Mouse (Mus musculus) brain, embryonic 18.5 days (tissue): ENCODE measurements around the gene Hdac7.

Experiments used
- DNase-seq: peaks from one replicate; pipeline ENCODE4 v3.0.0-alpha.2; 2012; ENCODE audit warnings: low read depth, low spot score

The Hdac7 gene

DNA sequence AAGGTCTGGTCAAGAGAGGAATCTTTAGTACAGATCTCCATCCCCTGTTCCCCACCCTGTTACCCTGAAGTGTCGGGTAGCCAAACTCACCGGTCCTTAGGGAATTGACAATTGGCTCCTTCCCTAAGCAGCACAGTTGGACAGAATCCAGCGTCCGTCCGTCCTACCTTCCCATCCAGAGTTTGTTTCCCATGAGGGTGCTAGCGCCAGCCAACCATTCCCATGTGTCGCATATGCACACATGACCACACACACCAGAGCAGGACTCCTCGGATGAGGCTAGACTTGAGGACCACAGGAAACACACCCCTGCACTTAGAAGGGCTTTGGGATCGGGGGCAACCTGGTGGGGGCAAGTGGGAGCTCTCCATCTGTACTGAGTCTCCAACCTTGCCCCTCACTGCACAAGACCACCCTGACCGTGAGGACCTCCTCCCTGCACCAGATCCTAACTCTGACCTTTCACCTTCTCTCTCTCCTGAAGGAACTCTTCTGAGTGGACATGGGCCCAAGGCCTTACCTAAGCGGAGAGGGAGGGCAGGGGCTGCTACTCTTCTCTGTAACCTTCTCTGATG lies 53.1 kb downstream of the Hdac7 start:
- DNase-seq = no peak

GRCm38 (mm10) chr15:97789761-97790505 lies 54.4 kb downstream of the Hdac7 start:
- no peak for DNase-seq

- DNase-seq = no peak
Measured at GRCm38 (mm10) chr15:97788821-97789220, 55.5 kb downstream of the Hdac7 start.

GRCm38 (mm10) chr15:97787799-97788667 lies 56.3 kb downstream of the Hdac7 start:
- DNase-seq = no peak

- DNase-seq = no peak
Measured at GRCm38 (mm10) chr15:97787148-97787798, 57.0 kb downstream of the Hdac7 start.

GRCm38 (mm10) chr15:97786412-97787112 lies 57.7 kb downstream of the Hdac7 start:
- no peak for DNase-seq

GRCm38 (mm10) chr15:97785731-97786411 lies 58.4 kb downstream of the Hdac7 start:
- DNase-seq = no peak

DNA sequence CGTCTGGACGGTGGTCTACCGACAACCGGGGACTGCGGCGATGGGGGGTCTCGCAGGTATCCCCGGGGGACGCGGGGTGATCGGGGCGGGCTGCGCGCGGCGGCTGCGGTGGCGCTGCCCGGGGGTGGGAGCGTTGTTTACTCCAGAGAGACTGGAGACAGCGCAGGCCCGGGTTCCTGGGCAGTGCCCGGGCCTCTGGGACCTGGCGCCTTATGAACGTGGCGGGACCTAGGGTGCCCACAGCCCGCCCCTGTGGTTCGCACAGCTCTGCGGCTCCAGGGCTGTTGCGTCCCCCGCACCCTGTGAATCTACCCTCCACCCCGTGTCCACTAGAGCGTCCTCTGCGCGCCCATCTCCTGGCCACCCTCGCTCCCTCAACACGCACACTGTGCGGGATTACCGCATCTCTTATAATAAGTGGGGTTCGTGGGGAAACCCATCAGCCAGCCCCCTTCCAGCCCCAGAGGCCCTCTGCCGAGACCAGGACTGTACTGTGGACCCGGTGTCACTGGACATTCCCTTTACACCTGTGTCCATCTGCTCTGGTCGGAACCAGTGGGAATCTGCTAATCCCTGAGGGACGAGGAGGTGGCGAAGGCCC lies 59.6 kb downstream of the Hdac7 start:
- no peak for DNase-seq

GRCm38 (mm10) chr15:97784092-97784559 lies 60.2 kb downstream of the Hdac7 start:
- DNase-seq = peak; percentile 56

- no peak for DNase-seq
Measured at GRCm38 (mm10) chr15:97782749-97783105, 61.6 kb downstream of the Hdac7 start.

- DNase-seq = no peak
Measured at GRCm38 (mm10) chr15:97781961-97782748, 62.1 kb downstream of the Hdac7 start.

DNA sequence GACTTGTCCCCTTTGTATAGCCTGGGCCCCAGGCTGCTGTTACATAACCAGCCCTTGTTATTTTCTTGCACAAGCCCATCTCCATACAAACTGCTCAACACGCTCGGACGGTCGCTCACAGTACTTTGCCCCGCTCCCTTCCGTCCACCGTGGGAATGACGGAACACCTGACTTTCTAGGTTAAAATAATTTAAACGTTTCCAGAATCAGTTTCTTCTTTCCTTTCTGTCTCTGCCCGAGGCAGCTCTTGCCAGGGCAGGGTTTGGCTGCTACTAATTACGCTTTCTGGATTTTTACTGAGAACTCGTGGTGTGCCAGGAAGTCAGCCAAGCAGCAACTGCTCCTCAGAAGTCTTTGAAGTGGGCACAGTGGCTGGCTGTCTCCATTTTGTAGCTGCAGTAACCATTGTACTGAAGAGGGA lies 63.7 kb downstream of the Hdac7 start:
- no peak for DNase-seq

GRCm38 (mm10) chr15:97779576-97779975 lies 64.7 kb downstream of the Hdac7 start:
- no peak for DNase-seq

GRCm38 (mm10) chr15:97778311-97779098 lies 65.8 kb downstream of the Hdac7 start, which contains the start of gene Slc48a1:
Gene Slc48a1, plus strand, starts transcription at chr15:97778520.
- no peak for DNase-seq

- DNase-seq = no peak
Measured at GRCm38 (mm10) chr15:97776919-97777318, 67.4 kb downstream of the Hdac7 start.

GRCm38 (mm10) chr15:97776514-97776913 lies 67.8 kb downstream of the Hdac7 start:
- DNase-seq = no peak

DNA sequence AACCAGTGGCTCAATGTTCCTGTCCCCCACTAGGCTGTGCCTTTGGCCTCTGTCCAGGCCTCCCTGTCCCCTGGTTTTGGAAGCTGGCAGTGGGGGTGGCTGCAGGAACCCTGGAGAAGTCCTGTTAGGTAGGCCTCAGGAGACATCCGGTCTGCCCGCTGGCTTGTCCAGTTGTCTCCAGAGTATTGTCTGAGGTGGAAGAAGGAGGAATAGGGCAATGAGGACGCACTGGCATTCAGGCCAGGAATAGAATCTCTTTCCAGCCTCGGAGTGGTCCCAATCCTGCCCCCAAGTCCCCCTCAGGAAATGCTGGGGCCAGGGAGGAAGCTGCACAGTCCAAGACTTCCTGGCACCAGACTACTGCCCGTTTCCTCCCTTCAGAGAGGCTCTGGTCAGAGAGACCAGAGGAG lies 70.3 kb downstream of the Hdac7 start:
- no peak for DNase-seq

DNA sequence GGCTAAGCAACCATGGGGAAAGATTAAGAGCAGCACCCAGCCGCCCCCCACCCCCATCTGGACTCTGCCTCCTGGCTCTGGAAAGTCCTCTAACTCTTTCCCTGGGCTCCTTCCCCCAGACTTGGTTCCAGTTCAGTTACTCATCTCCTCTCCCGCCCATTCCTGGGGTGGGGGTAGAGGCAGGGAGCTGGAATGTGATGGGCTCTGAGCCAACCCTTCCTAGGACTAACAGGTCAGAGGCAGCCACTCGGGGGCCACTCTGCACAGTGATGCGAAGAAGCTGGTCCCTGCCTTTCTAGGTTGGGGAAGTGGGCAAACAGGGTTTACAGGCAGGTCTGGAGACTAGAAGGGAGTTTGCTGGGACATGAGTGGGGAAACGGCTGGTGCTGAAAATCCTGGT lies 71.2 kb downstream of the Hdac7 start:
- no peak for DNase-seq

DNA sequence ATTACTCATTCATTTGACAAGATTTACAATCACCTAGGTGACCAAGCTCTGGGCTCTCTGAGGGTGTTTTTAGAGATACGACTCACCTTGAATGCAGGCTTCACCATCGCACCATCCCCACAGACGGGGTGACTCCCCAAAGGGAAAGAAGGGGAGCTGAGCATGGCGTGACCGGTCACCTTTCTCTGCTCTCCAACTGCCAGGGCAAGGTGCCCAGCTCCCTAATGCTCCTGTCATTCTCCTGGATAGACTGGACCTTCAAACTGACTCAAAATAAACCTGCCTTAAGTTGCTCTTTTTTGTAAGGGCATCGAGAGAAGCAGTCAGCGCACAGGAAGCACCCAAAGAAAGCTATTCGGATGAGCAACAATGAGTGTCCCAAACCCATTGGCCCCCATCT lies 74.0 kb downstream of the Hdac7 start:
- DNase-seq = no peak
